ENCODE assay signal across 10 mouse cellular contexts in the genomic region with DNA sequence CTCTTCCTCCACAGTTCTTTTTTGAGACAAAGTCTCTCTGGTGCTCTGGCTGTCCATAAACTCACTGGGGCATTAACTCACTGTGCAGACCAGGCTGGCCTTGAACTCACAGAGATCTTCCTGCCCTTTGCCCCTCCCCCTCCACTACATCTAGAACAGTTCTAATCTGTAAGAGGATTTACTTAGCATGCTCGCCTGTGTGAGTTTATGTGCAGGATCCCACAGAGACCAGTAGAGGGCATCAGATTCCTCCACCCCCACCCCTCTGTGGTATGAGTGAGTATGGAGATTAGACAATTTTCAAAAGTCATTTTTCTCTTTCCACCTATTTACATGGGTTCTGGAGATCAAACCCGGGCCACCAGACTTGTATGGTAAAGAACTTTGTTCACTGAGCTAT. TPM values are rescaled to one million over a fixed set of nuclear protein-coding genes. Genes with fewer than 3 reads are reported as not detected.
A peak's percentile ranks its signal among the peaks of the same experiment; 100 is the strongest.
DNase-seq lines count a peak whose midpoint lies in the region; ATAC-seq and TF ChIP-seq lines count a peak whose summit lies in the region.
"Had no signal": no experiment of that assay in that cellular context is flagged by ENCODE, and none has a peak within 500 bp of the region (broad histone marks: within the 10 kb centered on the region; RNA-seq: fewer than 3 reads in every experiment).

No protein-coding gene starts in this region.

- no peaks in the 10 kb centered on the region for H3K36me3 ChIP-seq in stomach, postnatal 0 days (ENCODE audit: control insufficient read depth, insufficient read depth, low read length)
- H3K36me3 ChIP-seq in heart, embryonic 11.5 days (ENCODE audit: control insufficient read depth, insufficient read depth, low read length): no peaks in the 10 kb centered on the region
- H3K36me3 ChIP-seq: limb, embryonic 13.5 days; neural tube, embryonic 13.5 days had no signal

- H3K9ac ChIP-seq in stomach, postnatal 0 days (ENCODE audit: low read length): no peak overlapping the region
- no peak overlapping the region for H3K9ac ChIP-seq in heart, embryonic 11.5 days (ENCODE audit: low read depth, low read length)
- H3K9ac ChIP-seq: limb, embryonic 13.5 days; neural tube, embryonic 13.5 days had no signal

- no peak overlapping the region for H3K4me3 ChIP-seq in layer of hippocampus, adult 2 months
- no peak overlapping the region for H3K4me3 ChIP-seq in stomach, postnatal 0 days (ENCODE audit: low read depth, low read length)
- no peak overlapping the region for H3K4me3 ChIP-seq in heart, embryonic 11.5 days (ENCODE audit: low read depth, low read length)
- H3K4me3 ChIP-seq: limb, embryonic 13.5 days; neural tube, embryonic 13.5 days had no signal

- peaks cover 2% of the 10 kb centered on the region; the same call in 1 of the 2 replicates for H3K4me1 ChIP-seq in stomach, postnatal 0 days (replicated peaks; ENCODE audit: control insufficient read depth, insufficient read depth)
- peaks cover 8% of the 10 kb centered on the region; the same call in 1 of the 2 replicates for H3K4me1 ChIP-seq in heart, embryonic 11.5 days (ENCODE audit: control insufficient read depth, insufficient read depth, low read length)

- H3K9me3 ChIP-seq in stomach, postnatal 0 days (ENCODE audit: control insufficient read depth, low read length): no peaks in the 10 kb centered on the region
- H3K9me3 ChIP-seq in heart, embryonic 11.5 days (replicated peaks; ENCODE audit: control insufficient read depth, low read length): no peaks in the 10 kb centered on the region
- H3K9me3 ChIP-seq: limb, embryonic 13.5 days; neural tube, embryonic 13.5 days had no signal

- peak; percentile 39; a peak in 2 of 4 replicates for ATAC-seq in hematopoietic stem cell, adult 5-6 weeks (replicated peaks in 1 of 2; ENCODE audit: insufficient read depth in 1 of 2, low FRiP score in 2 of 2, low TSS enrichment in 1 of 2, low read depth in 1 of 2, poor library complexity in 2 of 2, severe bottlenecking in 2 of 2)
- ATAC-seq in stomach, postnatal 0 days (ENCODE audit: low FRiP score, low TSS enrichment): no peak; the same call in 1 of the 2 replicates
- no peak for ATAC-seq in heart, embryonic 11.5 days (replicated peaks; ENCODE audit: insufficient number of reproducible peaks, low FRiP score, low TSS enrichment)

- 60% methylated on average over 2 of the region's 2 CpGs for WGBS in stomach, postnatal 0 days
- WGBS in heart, embryonic 11.5 days (ENCODE audit: insufficient replicate concordance): 59% methylated on average over 2 of the region's 2 CpGs

- H3K4me2 ChIP-seq in stomach, postnatal 0 days (replicated peaks; ENCODE audit: low read depth): no peak overlapping the region
- H3K4me2 ChIP-seq in heart, embryonic 11.5 days: no peak overlapping the region
- H3K4me2 ChIP-seq: limb, embryonic 13.5 days; neural tube, embryonic 13.5 days had no signal

- intact Hi-C loops in heart, postnatal 10 days (cut with DNase I): no loop called here

- no peak for TF ChIP-seq EP300 in stomach, postnatal 0 days (optimal IDR thresholded peaks at IDR 0.05)

- peak; percentile 72 for TF ChIP-seq CTCF in layer of hippocampus, adult 2 months (conservative IDR thresholded peaks at IDR 0.05)
- peak; percentile 55 for TF ChIP-seq CTCF in stomach, postnatal 0 days (IDR thresholded peaks at IDR 0.05; ENCODE audit: low read depth)

- DNase-seq in layer of hippocampus, adult 2 months (ENCODE audit: low spot score in 2 of 2): no peak
- DNase-seq in layer of hippocampus, postnatal 14 days (ENCODE audit: low spot score in 2 of 2): no peak
- peak; percentile 67 for DNase-seq in MEL-GATA-1-ER (ENCODE audit: extremely low read depth, low read depth)
- DNase-seq in stomach, postnatal 0 days (ENCODE audit: low spot score): no peak
- DNase-seq in heart, postnatal 10 days: no peak
- DNase-seq in right cerebral cortex, postnatal 10 days (ENCODE audit: low spot score in 2 of 2): no peak

- H3K27ac ChIP-seq in layer of hippocampus, adult 2 months: no peak overlapping the region
- no peak overlapping the region for H3K27ac ChIP-seq in stomach, postnatal 0 days (replicated peaks)
- no peak overlapping the region for H3K27ac ChIP-seq in heart, embryonic 11.5 days (ENCODE audit: low read depth, low read length)
- H3K27ac ChIP-seq: limb, embryonic 13.5 days; neural tube, embryonic 13.5 days had no signal

- H3K27me3 ChIP-seq in stomach, postnatal 0 days (ENCODE audit: control insufficient read depth, insufficient read depth, low read length): no peaks in the 10 kb centered on the region
- peaks cover 2% of the 10 kb centered on the region; the same call in 1 of the 2 replicates for H3K27me3 ChIP-seq in heart, embryonic 11.5 days (ENCODE audit: control insufficient read depth, insufficient read depth, low read length)

RNA-seq across cellular contexts. Expression of gene Pfkfb3, which starts 6.3 kb away (rescaled TPM):
- total RNA-seq in layer of hippocampus, adult 2 months (2021): 10 to 100 TPM; 36.8 to 40.1 TPM
- total RNA-seq in layer of hippocampus, postnatal 14 days (2021): 10 to 100 TPM; 36.4 to 40.5 TPM
- 22.7 and 38.3 TPM in 2 replicates for total RNA-seq in hematopoietic stem cell, adult 5-6 weeks (2017)
- 5.5 TPM in 2 replicates for polyA plus RNA-seq in stomach, postnatal 0 days (2015; fragmentation: Nextera tagmentation; extraction: Ambion mirVana)
- 10 to 100 TPM in 1 of 2 experiments, 1 to 10 TPM in 1; 9.9 to 17.4 TPM for total RNA-seq in heart, postnatal 10 days (2021)
- polyA plus RNA-seq in heart, embryonic 11.5 days (2014; fragmentation: Nextera tagmentation; extraction: Ambion mirVana): 13.8 and 17.0 TPM in 2 replicates

RNA-seq across cellular contexts. Expression of gene Rbm17, which starts 56.3 kb away (rescaled TPM):
- 10 to 100 TPM; 85.7 to 86.6 TPM for total RNA-seq in layer of hippocampus, adult 2 months (2021)
- total RNA-seq in layer of hippocampus, postnatal 14 days (2021): 10 to 100 TPM; 77.1 to 84.6 TPM
- 178 and 218 TPM in 2 replicates for total RNA-seq in hematopoietic stem cell, adult 5-6 weeks (2017)
- 62.2 and 64.8 TPM in 2 replicates for polyA plus RNA-seq in stomach, postnatal 0 days (2015; fragmentation: Nextera tagmentation; extraction: Ambion mirVana)
- 10 to 100 TPM; 64.9 to 80.2 TPM for total RNA-seq in heart, postnatal 10 days (2021)
- polyA plus RNA-seq in heart, embryonic 11.5 days (2014; fragmentation: Nextera tagmentation; extraction: Ambion mirVana): 106 and 109 TPM in 2 replicates

Comparison
In these comparisons a context has a peak if more than half of its experiments do, and no peak if none do; other contexts are left out.
1. ATAC-seq: peak in hematopoietic stem cell, adult 5-6 weeks (2 of 2); none in stomach, postnatal 0 days (single experiment) and heart, embryonic 11.5 days (single experiment).